Mouse (Mus musculus): ENCODE measurements around the gene Wdr59. TPM values are rescaled to one million over a fixed set of nuclear protein-coding genes. Genes with fewer than 3 reads are reported as not detected.

Gene Wdr59
- polyA plus RNA-seq, 1 experiment from 2014 or later, result 3.4 TPM

DNA sequence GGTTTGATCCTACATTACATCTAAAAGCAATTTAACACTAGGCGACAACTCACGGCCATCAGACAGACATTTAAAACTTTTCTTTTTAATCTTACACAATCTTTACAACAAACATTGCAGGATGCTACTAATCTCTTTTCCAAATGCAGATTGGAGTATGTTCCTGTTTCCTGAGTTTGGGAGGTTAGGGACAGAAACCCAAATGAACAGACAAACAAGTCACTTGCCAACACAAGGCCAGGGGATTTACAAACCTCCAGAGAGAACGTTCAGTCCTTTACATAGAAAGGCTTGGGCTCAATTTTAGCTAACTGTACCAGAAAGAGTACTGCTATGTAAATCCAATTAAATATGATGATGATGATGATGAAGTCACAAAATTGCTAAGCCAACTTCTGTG is 28.7 kb downstream of the Wdr59 start:
- no peak overlapping the region for H3K4me2 ChIP-seq (ENCODE audit: low read length)
- ATAC-seq (ENCODE audit: insufficient number of reproducible peaks, insufficient read depth, low FRiP score, low read depth), result no peak
- no peaks in the 10 kb centered on the region for H3K27me3 ChIP-seq (ENCODE audit: control insufficient read depth, insufficient read depth, low read length)
- H3K27ac ChIP-seq (replicated peaks in 1 of 2; ENCODE audit: control insufficient read depth in 1 of 2, insufficient read depth in 1 of 2, low read depth in 2 of 2, low read length in 2 of 2), result no peak overlapping the region
- H3K4me3 ChIP-seq (ENCODE audit: control insufficient read depth in 1 of 2, insufficient read depth in 1 of 2, low read depth in 1 of 2, low read length in 2 of 2), result no peak overlapping the region
- H3K4me1 ChIP-seq (ENCODE audit: control insufficient read depth in 2 of 2, insufficient read depth in 2 of 2, low read length in 2 of 2), result no peaks in the 10 kb centered on the region
- H3K9ac ChIP-seq (ENCODE audit: low read length), result no peak overlapping the region
- 87% methylated on average over 3 of the region's 3 CpGs for WGBS
- no peaks in the 10 kb centered on the region for H3K9me3 ChIP-seq (ENCODE audit: control insufficient read depth, low read length)
- H3K36me3 ChIP-seq (ENCODE audit: control insufficient read depth, insufficient read depth, low read length), result peaks cover 40% of the 10 kb centered on the region

DNA sequence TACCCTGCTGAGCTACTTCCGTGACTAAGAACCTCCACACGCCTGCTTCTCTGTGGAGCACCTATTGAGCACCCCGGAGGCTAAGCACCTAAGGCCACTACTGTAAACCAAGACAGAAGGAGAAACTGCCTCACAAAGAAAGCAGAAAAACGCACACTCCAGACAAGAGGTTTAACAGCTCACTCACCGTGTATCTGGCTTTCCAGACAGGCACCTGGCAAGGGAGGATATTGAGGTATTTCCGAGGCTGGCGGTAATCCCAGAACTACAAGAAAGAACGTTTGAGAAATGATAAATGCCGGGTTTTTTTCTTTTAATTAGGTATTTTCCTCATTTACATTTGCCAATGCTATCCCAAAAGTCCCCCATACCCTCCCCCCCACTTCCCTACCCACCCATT is 29.4 kb downstream of the Wdr59 start:
- WGBS, result 83% methylated on average over 9 of the region's 9 CpGs
- no peaks in the 10 kb centered on the region for H3K9me3 ChIP-seq (ENCODE audit: control insufficient read depth, low read length)
- H3K9ac ChIP-seq (ENCODE audit: low read length), result no peak overlapping the region
- no peak overlapping the region for H3K4me3 ChIP-seq (ENCODE audit: control insufficient read depth in 1 of 2, insufficient read depth in 1 of 2, low read depth in 1 of 2, low read length in 2 of 2)
- no peak for ATAC-seq (ENCODE audit: insufficient number of reproducible peaks, insufficient read depth, low FRiP score, low read depth)
- H3K36me3 ChIP-seq (ENCODE audit: control insufficient read depth, insufficient read depth, low read length), result peaks cover 35% of the 10 kb centered on the region
- no peak overlapping the region for H3K4me2 ChIP-seq (ENCODE audit: low read length)
- no peaks in the 10 kb centered on the region for H3K27me3 ChIP-seq (ENCODE audit: control insufficient read depth, insufficient read depth, low read length)
- no peaks in the 10 kb centered on the region for H3K4me1 ChIP-seq (ENCODE audit: control insufficient read depth in 2 of 2, insufficient read depth in 2 of 2, low read length in 2 of 2)
- H3K27ac ChIP-seq (replicated peaks in 1 of 2; ENCODE audit: control insufficient read depth in 1 of 2, insufficient read depth in 1 of 2, low read depth in 2 of 2, low read length in 2 of 2), result no peak overlapping the region

DNA sequence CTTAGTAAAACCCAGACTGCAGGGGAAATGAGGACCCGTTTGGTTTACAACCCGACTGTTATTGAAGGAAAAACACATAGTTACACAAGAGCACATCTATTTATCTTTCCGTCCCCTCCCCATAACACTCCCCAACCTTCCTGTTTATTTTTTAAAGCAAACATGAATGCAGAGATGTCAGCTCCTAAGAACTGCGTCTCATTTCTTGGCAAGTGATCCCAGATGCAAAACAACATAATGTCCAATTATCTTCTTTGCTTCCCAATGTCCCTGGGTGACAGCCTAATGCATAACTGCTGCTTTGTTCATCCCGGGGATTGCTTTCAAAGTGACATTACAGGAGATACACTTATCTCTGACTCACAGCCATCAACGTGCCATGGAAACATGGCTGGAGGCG is 30.7 kb downstream of the Wdr59 start:
- no peak overlapping the region for H3K4me2 ChIP-seq (ENCODE audit: low read length)
- no peak overlapping the region for H3K4me3 ChIP-seq (ENCODE audit: control insufficient read depth in 1 of 2, insufficient read depth in 1 of 2, low read depth in 1 of 2, low read length in 2 of 2)
- no peaks in the 10 kb centered on the region for H3K9me3 ChIP-seq (ENCODE audit: control insufficient read depth, low read length)
- no peaks in the 10 kb centered on the region for H3K4me1 ChIP-seq (ENCODE audit: control insufficient read depth in 2 of 2, insufficient read depth in 2 of 2, low read length in 2 of 2)
- H3K9ac ChIP-seq (ENCODE audit: low read length), result no peak overlapping the region
- WGBS, result 58% methylated on average over 7 of the region's 7 CpGs
- no peaks in the 10 kb centered on the region for H3K27me3 ChIP-seq (ENCODE audit: control insufficient read depth, insufficient read depth, low read length)
- no peak for ATAC-seq (ENCODE audit: insufficient number of reproducible peaks, insufficient read depth, low FRiP score, low read depth)
- peaks cover 34% of the 10 kb centered on the region for H3K36me3 ChIP-seq (ENCODE audit: control insufficient read depth, insufficient read depth, low read length)
- H3K27ac ChIP-seq (replicated peaks in 1 of 2; ENCODE audit: control insufficient read depth in 1 of 2, insufficient read depth in 1 of 2, low read depth in 2 of 2, low read length in 2 of 2), result no peak overlapping the region

DNA sequence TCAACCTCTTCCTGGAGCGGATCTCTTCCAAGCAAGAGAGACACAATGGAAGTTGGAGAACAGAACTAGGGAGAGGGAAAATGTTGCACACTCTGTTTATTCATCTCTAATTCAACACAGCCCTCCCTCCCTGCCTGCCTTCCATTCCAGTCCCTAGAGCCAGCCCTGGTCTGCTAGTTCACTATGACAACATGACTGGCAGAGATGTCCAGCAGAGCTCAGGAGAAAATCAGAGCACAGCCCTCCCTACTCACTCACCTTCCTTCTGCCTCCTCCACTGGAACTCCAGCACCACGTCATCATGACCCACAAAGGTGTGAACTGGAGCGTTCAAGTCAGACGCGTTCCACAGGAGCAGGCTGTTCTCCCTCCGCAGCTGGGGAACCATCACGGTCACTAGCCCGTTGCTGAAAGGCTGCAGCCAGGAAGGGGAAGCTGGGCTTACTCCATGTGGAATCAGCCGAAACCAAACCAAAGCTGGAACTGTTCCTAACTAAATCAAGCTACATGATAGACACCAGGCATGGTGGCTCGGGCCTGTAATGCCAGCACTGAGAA is 31.8 kb downstream of the Wdr59 start:
- no peaks in the 10 kb centered on the region for H3K9me3 ChIP-seq (ENCODE audit: control insufficient read depth, low read length)
- ATAC-seq (ENCODE audit: insufficient number of reproducible peaks, insufficient read depth, low FRiP score, low read depth), result no peak
- no peak overlapping the region for H3K9ac ChIP-seq (ENCODE audit: low read length)
- no peaks in the 10 kb centered on the region for H3K4me1 ChIP-seq (ENCODE audit: control insufficient read depth in 2 of 2, insufficient read depth in 2 of 2, low read length in 2 of 2)
- 72% methylated on average over 10 of the region's 10 CpGs for WGBS
- H3K4me3 ChIP-seq (ENCODE audit: control insufficient read depth in 1 of 2, insufficient read depth in 1 of 2, low read depth in 1 of 2, low read length in 2 of 2), result no peak overlapping the region
- no peaks in the 10 kb centered on the region for H3K27me3 ChIP-seq (ENCODE audit: control insufficient read depth, insufficient read depth, low read length)
- H3K4me2 ChIP-seq (ENCODE audit: low read length), result no peak overlapping the region
- no peak overlapping the region for H3K27ac ChIP-seq (replicated peaks in 1 of 2; ENCODE audit: control insufficient read depth in 1 of 2, insufficient read depth in 1 of 2, low read depth in 2 of 2, low read length in 2 of 2)
- peaks cover 28% of the 10 kb centered on the region for H3K36me3 ChIP-seq (ENCODE audit: control insufficient read depth, insufficient read depth, low read length)

DNA sequence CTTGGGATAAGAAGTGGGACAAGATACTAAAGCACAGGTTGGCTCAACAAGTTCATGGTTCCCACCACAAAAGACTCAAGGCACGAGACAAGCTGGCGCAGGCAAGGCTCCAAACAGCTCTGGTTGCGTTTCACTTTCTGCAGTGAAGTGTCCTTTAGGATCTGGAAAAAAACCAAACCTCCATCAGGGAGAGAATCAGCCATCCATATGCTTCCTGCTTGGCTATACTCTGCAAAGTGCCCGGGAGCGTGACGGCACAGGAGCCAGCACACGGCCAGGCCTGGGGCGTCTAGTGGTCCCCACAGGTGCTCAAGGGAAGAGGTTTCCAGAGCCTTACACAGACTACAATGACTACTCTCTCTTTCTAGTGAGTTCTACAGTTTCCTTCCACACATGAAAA is 41.2 kb downstream of the Wdr59 start:
- WGBS, result 92% methylated on average over 8 of the region's 8 CpGs
- no peak overlapping the region for H3K4me2 ChIP-seq (ENCODE audit: low read length)
- no peaks in the 10 kb centered on the region for H3K27me3 ChIP-seq (ENCODE audit: control insufficient read depth, insufficient read depth, low read length)
- H3K27ac ChIP-seq (replicated peaks in 1 of 2; ENCODE audit: control insufficient read depth in 1 of 2, insufficient read depth in 1 of 2, low read depth in 2 of 2, low read length in 2 of 2), result no peak overlapping the region
- 0 out of 2 replicates have a peak, but pooled peaks cover 3% of the 10 kb centered on the region for H3K9me3 ChIP-seq (ENCODE audit: control insufficient read depth, low read length)
- H3K4me3 ChIP-seq (ENCODE audit: control insufficient read depth in 1 of 2, insufficient read depth in 1 of 2, low read depth in 1 of 2, low read length in 2 of 2), result no peak overlapping the region
- H3K36me3 ChIP-seq (ENCODE audit: control insufficient read depth, insufficient read depth, low read length), result peaks cover 77% of the 10 kb centered on the region
- ATAC-seq (ENCODE audit: insufficient number of reproducible peaks, insufficient read depth, low FRiP score, low read depth), result no peak
- no peaks in the 10 kb centered on the region for H3K4me1 ChIP-seq (ENCODE audit: control insufficient read depth in 2 of 2, insufficient read depth in 2 of 2, low read length in 2 of 2)
- H3K9ac ChIP-seq (ENCODE audit: low read length), result no peak overlapping the region

- no peak overlapping the region for H3K4me3 ChIP-seq (ENCODE audit: control insufficient read depth in 1 of 2, insufficient read depth in 1 of 2, low read depth in 1 of 2, low read length in 2 of 2)
- H3K36me3 ChIP-seq (ENCODE audit: control insufficient read depth, insufficient read depth, low read length), result peaks cover 63% of the 10 kb centered on the region
- no peak overlapping the region for H3K9ac ChIP-seq (ENCODE audit: low read length)
- 89% methylated on average over 5 of the region's 5 CpGs for WGBS
- no peak overlapping the region for H3K27ac ChIP-seq (replicated peaks in 1 of 2; ENCODE audit: control insufficient read depth in 1 of 2, insufficient read depth in 1 of 2, low read depth in 2 of 2, low read length in 2 of 2)
- ATAC-seq (ENCODE audit: insufficient number of reproducible peaks, insufficient read depth, low FRiP score, low read depth), result no peak
- no peaks in the 10 kb centered on the region for H3K27me3 ChIP-seq (ENCODE audit: control insufficient read depth, insufficient read depth, low read length)
- H3K4me2 ChIP-seq (ENCODE audit: low read length), result no peak overlapping the region
- no peaks in the 10 kb centered on the region for H3K4me1 ChIP-seq (ENCODE audit: control insufficient read depth in 2 of 2, insufficient read depth in 2 of 2, low read length in 2 of 2)
- 0 out of 2 replicates have a peak, but pooled peaks cover 3% of the 10 kb centered on the region for H3K9me3 ChIP-seq (ENCODE audit: control insufficient read depth, low read length)
These were observed 44.0 kb downstream of the Wdr59 start for GRCm38 (mm10) chr8:111477761-111478465.

DNA sequence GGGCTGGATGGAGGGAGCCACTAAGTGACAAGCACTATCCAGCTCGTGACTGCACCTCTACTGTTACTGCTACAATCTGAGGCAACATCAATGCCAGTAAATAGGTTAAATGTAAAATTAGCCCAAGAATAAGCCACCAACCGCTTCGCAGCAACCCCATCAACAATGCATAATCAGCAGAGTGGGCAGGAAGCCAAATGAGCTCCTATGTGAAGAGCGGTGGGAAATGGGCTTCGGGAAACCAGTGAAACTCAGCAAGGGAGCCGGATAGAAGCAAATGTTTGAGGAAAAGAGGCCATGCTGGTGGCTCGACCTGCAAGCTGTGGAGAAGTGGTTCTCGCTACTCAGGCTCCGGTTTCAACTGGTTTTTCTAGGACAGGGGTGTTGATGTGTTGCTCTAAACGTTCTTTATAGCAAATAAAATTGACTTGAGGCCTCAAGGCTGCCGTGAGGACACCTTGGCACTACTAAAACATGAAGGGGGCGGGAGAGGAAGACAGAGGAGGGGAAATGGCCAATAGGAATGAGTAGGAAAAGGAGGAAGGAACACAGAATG is 50.3 kb downstream of the Wdr59 start:
- WGBS, result 77% methylated on average over 12 of the region's 12 CpGs
- Histone ChIP-seq H3K4me3 (ENCODE audit: control insufficient read depth in 1 of 2, insufficient read depth in 1 of 2, low read depth in 1 of 2, low read length in 2 of 2) (no peak overlapping the region), H3K27me3 (ENCODE audit: control insufficient read depth, insufficient read depth, low read length) (no peaks in the 10 kb centered on the region), H3K9me3 (ENCODE audit: control insufficient read depth, low read length) (no peaks in the 10 kb centered on the region), H3K27ac (replicated peaks in 1 of 2; ENCODE audit: control insufficient read depth in 1 of 2, insufficient read depth in 1 of 2, low read depth in 2 of 2, low read length in 2 of 2) (no peak overlapping the region), H3K4me1 (ENCODE audit: control insufficient read depth in 2 of 2, insufficient read depth in 2 of 2, low read length in 2 of 2) (peaks cover 3 to 7% of the 10 kb centered on the region in 2 experiments), H3K36me3 (ENCODE audit: control insufficient read depth, insufficient read depth, low read length) (peaks cover 28% of the 10 kb centered on the region), H3K4me2 (ENCODE audit: low read length) (no peak overlapping the region), H3K9ac (ENCODE audit: low read length) (no peak overlapping the region)
- no peak for ATAC-seq (ENCODE audit: insufficient number of reproducible peaks, insufficient read depth, low FRiP score, low read depth)
